Mouse (Mus musculus): ENCODE measurements around the gene Ctr9. TPM values are rescaled to one million over a fixed set of nuclear protein-coding genes. Genes with fewer than 3 reads are reported as not detected.

Ctr9 gene
- polyA plus RNA-seq, 1 experiment, result 16.7 TPM

- TF ChIP-seq CTCF (IDR thresholded peaks at IDR 0.05; ENCODE audit: borderline replicate concordance, control insufficient read depth, extremely low read depth, insufficient read depth, low read length, poor library complexity) (no peak), POLR2A (IDR thresholded peaks at IDR 0.05; ENCODE audit: control insufficient read depth, extremely low read depth, insufficient read depth, low read length, poor library complexity) (no peak)
- Histone ChIP-seq H3K4me3 (ENCODE audit: control insufficient read depth, insufficient read depth, low read length) (no peak overlapping the region), H3K4me1 (replicated peaks; ENCODE audit: control insufficient read depth, insufficient read depth, low read length) (no peaks in the 10 kb centered on the region), H3K27me3 (ENCODE audit: control insufficient read depth, insufficient read depth, low read length) (no peaks in the 10 kb centered on the region), H3K27ac (ENCODE audit: control insufficient read depth, insufficient read depth, low read length) (no peak overlapping the region), H3K36me3 (ENCODE audit: control insufficient read depth, insufficient read depth, low read length) (peaks cover 3% of the 10 kb centered on the region)
- no peak for DNase-seq
- WGBS, result 100% methylated on average over 1 of the region's 1 CpGs
Observed at GRCm38 (mm10) chr7:111062971-111063370, 34.2 kb downstream of the Ctr9 start.

GRCm38 (mm10) chr7:111068181-111068580, 39.4 kb downstream of the Ctr9 start:
- no peak overlapping the region for H3K4me3 ChIP-seq (ENCODE audit: control insufficient read depth, insufficient read depth, low read length)
- no peak for DNase-seq
- H3K27ac ChIP-seq (ENCODE audit: control insufficient read depth, insufficient read depth, low read length), result no peak overlapping the region
- no peaks in the 10 kb centered on the region for H3K4me1 ChIP-seq (replicated peaks; ENCODE audit: control insufficient read depth, insufficient read depth, low read length)
- 98% methylated on average over 3 of the region's 3 CpGs for WGBS
- H3K27me3 ChIP-seq (ENCODE audit: control insufficient read depth, insufficient read depth, low read length), result no peaks in the 10 kb centered on the region
- TF ChIP-seq CTCF (IDR thresholded peaks at IDR 0.05; ENCODE audit: borderline replicate concordance, control insufficient read depth, extremely low read depth, insufficient read depth, low read length, poor library complexity), result no peak
- no peak for TF ChIP-seq POLR2A (IDR thresholded peaks at IDR 0.05; ENCODE audit: control insufficient read depth, extremely low read depth, insufficient read depth, low read length, poor library complexity)
- peaks cover 56% of the 10 kb centered on the region for H3K36me3 ChIP-seq (ENCODE audit: control insufficient read depth, insufficient read depth, low read length)

- no peak for DNase-seq
- Histone ChIP-seq H3K4me3 (ENCODE audit: control insufficient read depth, insufficient read depth, low read length) (no peak overlapping the region), H3K36me3 (ENCODE audit: control insufficient read depth, insufficient read depth, low read length) (peaks cover 70% of the 10 kb centered on the region), H3K27me3 (ENCODE audit: control insufficient read depth, insufficient read depth, low read length) (no peaks in the 10 kb centered on the region), H3K4me1 (replicated peaks; ENCODE audit: control insufficient read depth, insufficient read depth, low read length) (no peaks in the 10 kb centered on the region), H3K27ac (ENCODE audit: control insufficient read depth, insufficient read depth, low read length) (no peak overlapping the region)
- no peak for TF ChIP-seq POLR2A (IDR thresholded peaks at IDR 0.05; ENCODE audit: control insufficient read depth, extremely low read depth, insufficient read depth, low read length, poor library complexity)
- WGBS, result 98% methylated on average over 7 of the region's 7 CpGs
Observed at GRCm38 (mm10) chr7:111069439-111070166, 40.9 kb downstream of the Ctr9 start.

GRCm38 (mm10) chr7:111070167-111070496, 41.4 kb downstream of the Ctr9 start:
- Histone ChIP-seq H3K4me1 (replicated peaks; ENCODE audit: control insufficient read depth, insufficient read depth, low read length) (no peaks in the 10 kb centered on the region), H3K27ac (ENCODE audit: control insufficient read depth, insufficient read depth, low read length) (no peak overlapping the region), H3K36me3 (ENCODE audit: control insufficient read depth, insufficient read depth, low read length) (peaks cover 75% of the 10 kb centered on the region), H3K4me3 (ENCODE audit: control insufficient read depth, insufficient read depth, low read length) (no peak overlapping the region), H3K27me3 (ENCODE audit: control insufficient read depth, insufficient read depth, low read length) (no peaks in the 10 kb centered on the region)
- WGBS, result 99% methylated on average over 2 of the region's 2 CpGs
- TF ChIP-seq POLR2A (IDR thresholded peaks at IDR 0.05; ENCODE audit: control insufficient read depth, extremely low read depth, insufficient read depth, low read length, poor library complexity) (no peak), CTCF (IDR thresholded peaks at IDR 0.05; ENCODE audit: borderline replicate concordance, control insufficient read depth, extremely low read depth, insufficient read depth, low read length, poor library complexity) (no peak)
- DNase-seq, result no peak

GRCm38 (mm10) chr7:111072410-111072809, 43.7 kb downstream of the Ctr9 start:
- WGBS, result 94% methylated on average over 4 of the region's 4 CpGs
- peaks cover 97% of the 10 kb centered on the region for H3K36me3 ChIP-seq (ENCODE audit: control insufficient read depth, insufficient read depth, low read length)
- H3K4me1 ChIP-seq (replicated peaks; ENCODE audit: control insufficient read depth, insufficient read depth, low read length), result no peaks in the 10 kb centered on the region
- TF ChIP-seq POLR2A (IDR thresholded peaks at IDR 0.05; ENCODE audit: control insufficient read depth, extremely low read depth, insufficient read depth, low read length, poor library complexity) (no peak), CTCF (IDR thresholded peaks at IDR 0.05; ENCODE audit: borderline replicate concordance, control insufficient read depth, extremely low read depth, insufficient read depth, low read length, poor library complexity) (no peak)
- DNase-seq, result no peak
- H3K27ac ChIP-seq (ENCODE audit: control insufficient read depth, insufficient read depth, low read length), result no peak overlapping the region
- no peaks in the 10 kb centered on the region for H3K27me3 ChIP-seq (ENCODE audit: control insufficient read depth, insufficient read depth, low read length)
- no peak overlapping the region for H3K4me3 ChIP-seq (ENCODE audit: control insufficient read depth, insufficient read depth, low read length)

GRCm38 (mm10) chr7:111075288-111075687, 46.5 kb downstream of the Ctr9 start:
- H3K4me1 ChIP-seq (replicated peaks; ENCODE audit: control insufficient read depth, insufficient read depth, low read length), result no peaks in the 10 kb centered on the region; the same call in 1 of the 2 replicates
- no peak overlapping the region for H3K4me3 ChIP-seq (ENCODE audit: control insufficient read depth, insufficient read depth, low read length)
- H3K27ac ChIP-seq (ENCODE audit: control insufficient read depth, insufficient read depth, low read length), result no peak overlapping the region
- 95% methylated on average over 4 of the region's 4 CpGs for WGBS
- H3K27me3 ChIP-seq (ENCODE audit: control insufficient read depth, insufficient read depth, low read length), result no peaks in the 10 kb centered on the region
- no peak for TF ChIP-seq POLR2A (IDR thresholded peaks at IDR 0.05; ENCODE audit: control insufficient read depth, extremely low read depth, insufficient read depth, low read length, poor library complexity)
- TF ChIP-seq CTCF (IDR thresholded peaks at IDR 0.05; ENCODE audit: borderline replicate concordance, control insufficient read depth, extremely low read depth, insufficient read depth, low read length, poor library complexity), result no peak
- H3K36me3 ChIP-seq (ENCODE audit: control insufficient read depth, insufficient read depth, low read length), result peaks cover 99% of the 10 kb centered on the region
- no peak for DNase-seq

- Histone ChIP-seq H3K27ac (ENCODE audit: control insufficient read depth, insufficient read depth, low read length) (no peak overlapping the region), H3K4me3 (ENCODE audit: control insufficient read depth, insufficient read depth, low read length) (no peak overlapping the region), H3K36me3 (ENCODE audit: control insufficient read depth, insufficient read depth, low read length) (peaks cover 82% of the 10 kb centered on the region), H3K4me1 (replicated peaks; ENCODE audit: control insufficient read depth, insufficient read depth, low read length) (peaks cover 3% of the 10 kb centered on the region), H3K27me3 (ENCODE audit: control insufficient read depth, insufficient read depth, low read length) (no peaks in the 10 kb centered on the region)
- no peak for DNase-seq
- 98% methylated on average over 4 of the region's 4 CpGs for WGBS
- no peak for TF ChIP-seq CTCF (IDR thresholded peaks at IDR 0.05; ENCODE audit: borderline replicate concordance, control insufficient read depth, extremely low read depth, insufficient read depth, low read length, poor library complexity)
- no peak for TF ChIP-seq POLR2A (IDR thresholded peaks at IDR 0.05; ENCODE audit: control insufficient read depth, extremely low read depth, insufficient read depth, low read length, poor library complexity)
Observed at GRCm38 (mm10) chr7:111078271-111078670, 49.5 kb downstream of the Ctr9 start.

Measured in thymus, adult 2 months (tissue).